Mouse (Mus musculus) lung, postnatal 0 days (tissue): Measurements from ENCODE around the gene Prx.

Source experiments
- CTCF ChIP-seq: IDR thresholded peaks from 2 replicates; pipeline ENCODE4 v1.5.1; 2016; ENCODE audit warnings: antibody characterized with exemption, mild to moderate bottlenecking
- EP300 ChIP-seq: IDR thresholded peaks from 2 replicates; pipeline ENCODE4 v1.6.1; 2016; ENCODE audit warnings: antibody characterized with exemption, mild to moderate bottlenecking, control low read depth

- TF ChIP-seq CTCF (no peak), EP300 (no peak)
Measured at GRCm38 (mm10) chr7:27467648-27468047, 31.5 kb upstream of the Prx start.
